Mouse (Mus musculus) MEL (cell line): Measurements from ENCODE around the gene Lct.

Source experiments
- CTCF ChIP-seq, 3 experiments: IDR thresholded peaks in 2 of 3; conservative IDR thresholded peaks in 1 of 3; 2 replicates each; pipeline ENCODE4 v1.5.1; 2011 to 2012; ENCODE audit warnings: low read length in 3 of 3, low read depth in 2 of 3, mild to moderate bottlenecking in 2 of 3, improper control_type of control experiment in 1 of 3, inconsistent platforms in 1 of 3, mixed read lengths in 1 of 3, moderate library complexity in 1 of 3; ENCODE audit not compliant: control insufficient read depth in 1 of 3, insufficient read depth in 1 of 3, poor library complexity in 1 of 3, severe bottlenecking in 1 of 3
- GATA1 ChIP-seq: IDR thresholded peaks from 2 replicates; pipeline ENCODE4 v1.6.1; 2011; ENCODE audit warnings: low read depth, low read length, improper control_type of control experiment
- KAT2A ChIP-seq: conservative IDR thresholded peaks from 2 replicates; pipeline ENCODE4 v1.6.1; 2012; ENCODE audit warnings: low read depth, low read length, improper control_type of control experiment, inconsistent platforms
- MAX ChIP-seq: IDR thresholded peaks from 2 replicates; pipeline ENCODE4 v1.6.1; 2011; ENCODE audit warnings: low read length, improper control_type of control experiment
- POLR2A ChIP-seq, 2 experiments: IDR thresholded peaks; 2 replicates each; pipeline ENCODE4 v1.6.1; 2011 to 2012; ENCODE audit warnings: low read length in 2 of 2, mild to moderate bottlenecking in 2 of 2, control low read depth in 1 of 2, improper control_type of control experiment in 1 of 2, low read depth in 1 of 2, moderate library complexity in 1 of 2; ENCODE audit not compliant: control insufficient read depth in 1 of 2, insufficient read depth in 1 of 2, poor library complexity in 1 of 2
- ZC3H11A ChIP-seq: IDR thresholded peaks from 2 replicates; pipeline ENCODE4 v1.6.1; 2012; ENCODE audit warnings: low read depth, mild to moderate bottlenecking, inconsistent platforms, low read length, improper control_type of control experiment

GRCm38 (mm10) chr1:128270731-128271130, 57.4 kb downstream of the Lct start:
- TF ChIP-seq POLR2A (IDR thresholded peaks at IDR 0.05; ENCODE audit: control insufficient read depth in 1 of 2, insufficient read depth in 1 of 2, low read depth in 1 of 2, low read length in 2 of 2, poor library complexity in 1 of 2) = no peak
- TF ChIP-seq KAT2A = no peak
- TF ChIP-seq GATA1 = no peak
- no peak for TF ChIP-seq CTCF (IDR thresholded peaks at IDR 0.05 in 2 of 3, conservative IDR thresholded peaks at IDR 0.05 in 1 of 3; ENCODE audit: control insufficient read depth in 1 of 3, insufficient read depth in 1 of 3, low read depth in 2 of 3, low read length in 3 of 3, poor library complexity in 1 of 3, severe bottlenecking in 1 of 3)
- no peak for TF ChIP-seq MAX
- TF ChIP-seq ZC3H11A = no peak
